ENCODE assay signal across 26 mouse cellular contexts in genomic region chr19:56285222-56285621, GRCm38 (mm10). TPM values are rescaled to one million over a fixed set of nuclear protein-coding genes. Genes with fewer than 3 reads are reported as not detected.
DNase-seq lines count a peak whose midpoint lies in the region; ATAC-seq lines count a peak whose summit lies in the region.
"Had no signal": no experiment of that assay in that cellular context is flagged by ENCODE, and none has a peak within 500 bp of the region (broad histone marks: within the 10 kb centered on the region; RNA-seq: fewer than 3 reads in every experiment).

No protein-coding gene starts in this region.

- WGBS in embryonic facial prominence, embryonic 11.5 days: 31% methylated on average over 4 of the region's 4 CpGs
- 25% methylated on average over 4 of the region's 4 CpGs for WGBS in embryonic facial prominence, embryonic 10.5 days
- WGBS in limb, embryonic 10.5 days: 17% methylated on average over 4 of the region's 4 CpGs

- no peaks in the 10 kb centered on the region for H3K9me3 ChIP-seq in embryonic facial prominence, embryonic 11.5 days (replicated peaks; ENCODE audit: control insufficient read depth, low read length)
- H3K9me3 ChIP-seq in embryonic facial prominence, embryonic 10.5 days: no peaks in the 10 kb centered on the region
- H3K9me3 ChIP-seq in limb, embryonic 10.5 days (replicated peaks): no peaks in the 10 kb centered on the region
- H3K9me3 ChIP-seq: forebrain, embryonic 10.5 days; forebrain, embryonic 15.5 days; heart, embryonic 10.5 days; hindbrain, embryonic 12.5 days had no signal

- no peak overlapping the region for H3K4me3 ChIP-seq in embryonic facial prominence, embryonic 11.5 days (ENCODE audit: low read depth, low read length)
- H3K4me3 ChIP-seq in embryonic facial prominence, embryonic 10.5 days: no peak overlapping the region
- H3K4me3 ChIP-seq in limb, embryonic 10.5 days: no peak overlapping the region
- H3K4me3 ChIP-seq: erythroblast, embryonic 14.5 days; forebrain, embryonic 10.5 days; forebrain, embryonic 15.5 days; heart, embryonic 10.5 days; hindbrain, embryonic 12.5 days had no signal

- H3K4me2 ChIP-seq in embryonic facial prominence, embryonic 11.5 days (ENCODE audit: low read depth, low read length): no peak overlapping the region
- H3K4me2 ChIP-seq: forebrain, embryonic 15.5 days; hindbrain, embryonic 12.5 days had no signal

- H3K9ac ChIP-seq in embryonic facial prominence, embryonic 11.5 days (replicated peaks; ENCODE audit: low read length): no peak overlapping the region
- H3K9ac ChIP-seq: forebrain, embryonic 15.5 days; hindbrain, embryonic 12.5 days had no signal

- DNase-seq in embryonic facial prominence, embryonic 11.5 days (ENCODE audit: low spot score): peak; percentile 43
- no peak for DNase-seq in embryonic facial prominence, embryonic 10.5 days (ENCODE audit: low spot score)
- peak; percentile 42 for DNase-seq in NIH3T3 (ENCODE audit: low read depth)
- DNase-seq in limb, embryonic 10.5 days (ENCODE audit: low spot score): no peak
- DNase-seq in lung, postnatal 36 days: no peak
- no peak for DNase-seq in kidney, postnatal 4 days
- no peak for DNase-seq in right cerebral cortex, postnatal 25 days
- DNase-seq: adrenal gland, adult 2 months; adrenal gland, postnatal 25 days; cerebellum, adult 11 months; cerebellum, adult 8-10 months; cerebellum, postnatal 14 days; gastrocnemius, postnatal 10 days; heart, adult 18-20 months; heart, postnatal 10 days; heart, postnatal 4 days had no signal

- H3K27me3 ChIP-seq in embryonic facial prominence, embryonic 11.5 days (ENCODE audit: control insufficient read depth, insufficient read depth, low read length): no peaks in the 10 kb centered on the region
- H3K27me3 ChIP-seq in embryonic facial prominence, embryonic 10.5 days (replicated peaks; ENCODE audit: low read depth, poor library complexity, severe bottlenecking): 0 out of 2 replicates have a peak, but pooled peaks cover 4% of the 10 kb centered on the region
- 0 out of 2 replicates have a peak, but pooled peaks cover 5% of the 10 kb centered on the region for H3K27me3 ChIP-seq in limb, embryonic 10.5 days (ENCODE audit: low read depth, poor library complexity, severe bottlenecking)
- H3K27me3 ChIP-seq: forebrain, embryonic 15.5 days; hindbrain, embryonic 12.5 days had no signal

- ATAC-seq in embryonic facial prominence, embryonic 11.5 days (replicated peaks; ENCODE audit: insufficient number of reproducible peaks, low FRiP score, low TSS enrichment, low read depth): no peak
- ATAC-seq: activated CD4-positive, CD25-positive, alpha-beta regulatory T cell, adult 4 months; forebrain, embryonic 15.5 days; hindbrain, embryonic 16.5 days; inflammation-experienced regulatory T-cells, adult 6 months; intestine, postnatal 0 days had no signal

- H3K27ac ChIP-seq in embryonic facial prominence, embryonic 11.5 days (replicated peaks; ENCODE audit: low read depth, low read length): no peak overlapping the region
- H3K27ac ChIP-seq in embryonic facial prominence, embryonic 10.5 days (replicated peaks): no peak overlapping the region
- peak overlapping the region; percentile 53; the same call in 1 of the 2 replicates for H3K27ac ChIP-seq in limb, embryonic 10.5 days
- H3K27ac ChIP-seq: forebrain, embryonic 10.5 days; forebrain, embryonic 15.5 days; heart, embryonic 10.5 days; hindbrain, embryonic 12.5 days had no signal

- H3K36me3 ChIP-seq in embryonic facial prominence, embryonic 11.5 days (replicated peaks; ENCODE audit: control insufficient read depth, insufficient read depth, low read depth, low read length): no peaks in the 10 kb centered on the region
- H3K36me3 ChIP-seq in embryonic facial prominence, embryonic 10.5 days (replicated peaks): no peaks in the 10 kb centered on the region
- no peaks in the 10 kb centered on the region for H3K36me3 ChIP-seq in limb, embryonic 10.5 days
- H3K36me3 ChIP-seq: forebrain, embryonic 10.5 days; forebrain, embryonic 15.5 days; heart, embryonic 10.5 days; hindbrain, embryonic 12.5 days had no signal

- H3K4me1 ChIP-seq in embryonic facial prominence, embryonic 11.5 days (ENCODE audit: control insufficient read depth, insufficient read depth, low read length): no peaks in the 10 kb centered on the region
- H3K4me1 ChIP-seq in embryonic facial prominence, embryonic 10.5 days: peaks cover 13% of the 10 kb centered on the region
- H3K4me1 ChIP-seq in limb, embryonic 10.5 days: peaks cover 10% of the 10 kb centered on the region
- H3K4me1 ChIP-seq: forebrain, embryonic 15.5 days; heart, embryonic 10.5 days; hindbrain, embryonic 12.5 days had no signal

RNA-seq across cellular contexts. Expression of gene Habp2, which starts 1.7 kb away (rescaled TPM):
- not detected in 2 replicates for polyA plus RNA-seq in embryonic facial prominence, embryonic 11.5 days (2014; fragmentation: Nextera tagmentation; extraction: Ambion mirVana)
- polyA plus RNA-seq in embryonic facial prominence, embryonic 10.5 days (2016; fragmentation: Nextera tagmentation; extraction: Ambion mirVana): not detected in 2 replicates
- 0.46 TPM in 1 of 2 replicates, not detected in the other for polyA plus RNA-seq in limb, embryonic 10.5 days (2016; fragmentation: Nextera tagmentation; extraction: Ambion mirVana)
- polyA plus RNA-seq: activated CD4-positive, CD25-positive, alpha-beta regulatory T cell, adult 4 months; brain, embryonic 14.5 days; forebrain, embryonic 10.5 days; forebrain, embryonic 15.5 days; hindbrain, embryonic 16.5 days had no signal

Comparison
In these comparisons a context has a peak if more than half of its experiments do, and no peak if none do; other contexts are left out.
1. DNase-seq: peak in embryonic facial prominence, embryonic 11.5 days (single experiment) and NIH3T3 (single experiment); none in embryonic facial prominence, embryonic 10.5 days (single experiment), limb, embryonic 10.5 days (single experiment), lung, postnatal 36 days (single experiment), kidney, postnatal 4 days (0 of 2) and right cerebral cortex, postnatal 25 days (single experiment).